Mouse (Mus musculus) kidney, adult 2 months (tissue): ENCODE measurements around the gene Ckap2l.

ENCODE experiments used
- CTCF ChIP-seq: fragments of 200-500 bp; conservative IDR thresholded peaks from 2 replicates; pipeline ENCODE4 v1.5.1; 2011; ENCODE audit warnings: low read depth, mild to moderate bottlenecking, control low read depth, low read length, moderate library complexity, mixed read lengths; ENCODE audit not compliant: insufficient read depth, insufficient read length
- POLR2A ChIP-seq: fragments of 200-500 bp; IDR thresholded peaks from one replicate; pipeline ENCODE4 v1.6.1; 2011; ENCODE audit warnings: low read depth, low read length, control low read depth

DNA sequence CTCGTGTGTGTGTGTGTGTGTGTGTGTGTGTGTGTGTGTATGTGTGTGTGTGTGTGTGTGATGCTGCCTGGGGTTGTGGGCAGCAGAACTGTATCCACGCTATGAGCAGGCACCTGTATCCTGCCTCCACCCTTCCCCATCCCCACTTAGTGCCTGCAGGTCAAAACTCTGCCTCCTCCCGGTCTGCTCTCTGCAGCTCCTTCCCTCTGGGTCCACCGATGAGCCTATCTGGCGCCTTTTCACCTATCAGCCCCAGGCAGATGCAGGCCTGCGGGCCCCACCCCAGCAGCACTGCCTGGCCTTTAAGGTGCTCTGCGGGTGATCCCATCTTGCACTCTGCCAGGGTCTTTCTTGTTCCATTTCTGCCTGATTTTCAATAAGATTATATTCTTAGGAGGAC lies 69.3 kb downstream of the Ckap2l start:
- TF ChIP-seq CTCF = no peak
- no peak for TF ChIP-seq POLR2A
